Mouse (Mus musculus) bone marrow macrophage, adult 2 months (primary cell): ENCODE measurements around the gene Gstp3.

ENCODE experiments used
- CTCF ChIP-seq: IDR thresholded peaks from 2 replicates; pipeline ENCODE4 v1.5.1; 2012; ENCODE audit warnings: low read depth, mild to moderate bottlenecking, low read length, moderate library complexity
- POLR2A ChIP-seq: IDR thresholded peaks from 2 replicates; pipeline ENCODE4 v1.6.1; 2012; ENCODE audit warnings: mild to moderate bottlenecking, low read depth, low read length, borderline replicate concordance

DNA sequence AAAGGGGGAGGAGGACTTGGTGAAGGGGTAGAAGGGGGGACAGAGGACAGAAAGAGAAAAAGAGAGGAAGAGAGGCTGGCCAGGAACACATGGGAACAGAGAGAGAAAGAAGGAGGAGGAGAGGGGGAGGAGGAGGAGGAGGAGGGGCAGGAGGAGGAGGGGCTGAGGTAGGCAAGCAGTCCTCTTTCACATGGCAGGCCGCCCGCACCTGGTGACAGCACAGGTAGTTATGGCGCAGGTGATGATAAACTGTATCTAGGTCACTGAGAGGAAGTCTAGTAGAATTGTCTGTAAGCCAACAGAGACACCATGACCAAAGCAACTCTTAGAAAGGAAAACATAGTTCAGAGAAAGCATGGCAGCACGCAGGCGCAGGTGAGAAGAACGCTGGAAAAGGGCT lies 12.0 kb upstream of the Gstp3 start:
- TF ChIP-seq POLR2A: no peak
- no peak for TF ChIP-seq CTCF
